Mouse (Mus musculus) liver, embryonic 14 days (tissue): Measurements from ENCODE around the gene Wipi1. TPM values are rescaled to one million over a fixed set of nuclear protein-coding genes. Genes with fewer than 3 reads are reported as not detected.

Experiments
- polyA plus RNA-seq: library from polyadenylated mRNA; depleted of rRNA; stranded (reverse); fragments of >200 nt; gene quantifications from 2 replicates; pipeline ENCODE4 v1.2.3, GENCODE M21; 2012; rRNA removed

Wipi1 gene
- polyA plus RNA-seq, result 12.8 TPM in 2 replicates

GRCm38 (mm10) chr11:109611303-109612149 is at the start of gene Wipi1:
Gene Wipi1, minus strand, starts transcription at chr11:109611967.

DNA sequence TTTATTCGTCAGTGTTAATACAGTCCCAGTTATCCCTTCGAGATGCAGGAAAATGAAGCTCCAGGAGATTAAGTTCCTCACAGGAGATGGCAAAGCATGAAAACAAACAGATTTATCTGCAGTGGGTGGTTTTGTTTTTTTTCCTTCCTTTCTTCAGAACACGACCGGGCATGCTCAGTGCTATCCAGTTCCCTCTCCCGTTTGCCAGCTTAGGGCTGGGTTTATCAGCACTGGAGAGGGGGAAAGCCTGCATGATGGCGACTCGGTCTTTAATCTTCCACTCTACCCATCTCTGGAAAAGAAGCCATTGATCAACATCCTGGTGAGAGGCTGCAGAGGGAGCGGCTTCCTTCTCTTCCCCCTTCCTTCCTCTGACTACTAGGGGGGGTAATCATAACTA is 37.4 kb upstream of the Wipi1 start, which contains the start of gene Prkar1a:
Gene Prkar1a (plus strand): TSS at position 200 of the 400 bp plus-strand sequence.

Other genes starting within 250 kb of the Wipi1 start
- gene Gna13, start 249.1 kb downstream of the Wipi1 start, polyA plus RNA-seq, result 9.0 and 10.1 TPM in 2 replicates
- gene 9930022D16Rik, start 198.1 kb downstream of the Wipi1 start, polyA plus RNA-seq, result not detected in 2 replicates
- gene Amz2, start 186.0 kb downstream of the Wipi1 start, polyA plus RNA-seq, result 13.3 and 13.7 TPM in 2 replicates
- 2.1 and 2.7 TPM in 2 replicates for gene Arsg, start 138.6 kb downstream of the Wipi1 start, polyA plus RNA-seq
- gene Slc16a6, start 138.4 kb downstream of the Wipi1 start, polyA plus RNA-seq, result 5.3 and 9.4 TPM in 2 replicates
- gene Prkar1a, start 37.4 kb upstream of the Wipi1 start, polyA plus RNA-seq, result 43.5 and 48.6 TPM in 2 replicates
- gene Fam20a, start 110.3 kb upstream of the Wipi1 start, polyA plus RNA-seq, result 2.0 and 2.8 TPM in 2 replicates
- 0.06 TPM in 1 of 2 replicates, not detected in the other for gene 1700012B07Rik, start 216.1 kb upstream of the Wipi1 start, polyA plus RNA-seq